Mouse (Mus musculus) ES-E14 (cell line): Measurements from ENCODE around the gene Diaph2.

Experiments used
- ZC3H11A ChIP-seq: IDR thresholded peaks from 2 replicates; pipeline ENCODE4 v1.6.1; 2012; ENCODE audit warnings: low read depth, mild to moderate bottlenecking, inconsistent platforms, low read length, borderline replicate concordance
- ZNF384 ChIP-seq: IDR thresholded peaks from 2 replicates; pipeline ENCODE4 v1.6.1; 2012; ENCODE audit warnings: low read depth, low read length, inconsistent platforms

- no peak for TF ChIP-seq ZC3H11A
- no peak for TF ChIP-seq ZNF384
These were observed 34.5 kb downstream of the Diaph2 start for GRCm38 (mm10) chrX:129784062-129784461.
